Mouse (Mus musculus): ENCODE measurements around the gene Nqo2.
A peak's percentile ranks its signal among the peaks of the same experiment; 100 is the strongest.

Nqo2 gene

DNA sequence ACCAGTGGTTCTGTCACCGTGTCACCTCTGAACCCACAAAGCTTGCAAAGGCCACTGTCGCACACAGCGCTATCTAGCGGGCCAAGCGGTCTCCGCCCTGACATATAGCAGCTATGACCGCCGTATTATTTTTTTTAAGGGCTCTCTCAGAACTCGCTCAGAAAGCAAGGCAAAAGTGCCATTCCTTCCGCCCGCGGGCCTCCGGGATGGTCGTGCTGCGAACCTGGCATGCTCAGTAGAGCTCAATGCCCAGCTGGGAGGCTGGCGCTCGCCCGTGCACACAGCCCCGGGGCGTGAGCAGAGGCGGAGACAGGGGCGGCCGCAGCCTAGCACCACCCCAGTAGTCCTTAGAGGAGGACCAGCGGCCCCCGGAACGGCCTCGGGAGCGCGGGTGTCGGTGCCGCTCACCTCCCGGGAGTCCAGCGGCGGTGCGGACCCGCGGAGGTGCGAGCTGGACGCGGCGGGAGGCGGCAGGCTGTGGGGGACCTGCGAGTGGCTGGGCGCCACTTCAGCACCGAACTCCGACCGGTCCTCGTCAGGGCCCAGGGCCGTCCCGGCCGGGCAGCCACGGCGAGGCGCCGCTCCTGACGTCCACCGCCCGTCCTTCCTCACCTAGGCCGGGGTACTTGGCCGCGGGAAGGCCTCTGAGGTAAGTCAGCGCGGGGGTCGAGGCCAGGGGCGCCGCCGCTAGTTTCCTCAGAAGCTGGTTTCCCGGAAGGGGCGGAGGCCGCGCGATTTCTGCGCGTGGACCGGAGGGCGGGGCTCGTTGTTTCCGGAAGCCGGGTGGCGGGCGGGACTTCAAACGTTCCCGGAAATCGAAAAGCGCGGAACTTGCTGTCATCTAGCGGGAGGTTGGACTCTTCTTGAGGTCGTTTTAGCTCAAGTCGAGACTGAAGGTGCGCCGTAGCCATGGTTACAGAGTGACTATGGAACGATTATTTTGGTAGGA, 37.8 kb downstream of the Nqo2 start, which contains the start of the genes Ripk1 and Serpinb6a:
Gene Ripk1, plus strand, starts transcription at position 306 of the 949 bp plus-strand sequence.
Gene Serpinb6a, minus strand, starts transcription at position 737 of the 949 bp plus-strand sequence.
- DNase-seq: peak; percentile 88 to 90

DNA sequence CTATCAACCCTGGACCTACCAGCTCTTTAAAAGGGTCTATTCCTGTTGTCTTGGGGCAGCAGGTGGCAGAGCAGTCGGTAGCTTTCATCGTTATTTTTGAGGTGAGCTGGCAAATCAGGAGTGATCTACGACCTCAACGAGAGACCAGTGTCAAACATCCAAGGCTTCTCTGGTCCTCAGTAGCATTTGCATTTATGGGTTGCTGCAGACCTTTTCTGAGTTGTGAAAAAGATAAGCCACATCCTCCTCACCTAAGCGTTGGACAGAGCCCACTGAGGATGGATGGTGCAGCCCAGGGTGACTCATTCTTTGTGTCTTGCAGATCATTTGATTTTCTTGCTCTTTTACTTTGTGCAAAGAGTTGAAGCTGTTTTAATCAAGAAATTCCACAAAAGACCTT, 38.6 kb downstream of the Nqo2 start:
- no peak for DNase-seq

DNA sequence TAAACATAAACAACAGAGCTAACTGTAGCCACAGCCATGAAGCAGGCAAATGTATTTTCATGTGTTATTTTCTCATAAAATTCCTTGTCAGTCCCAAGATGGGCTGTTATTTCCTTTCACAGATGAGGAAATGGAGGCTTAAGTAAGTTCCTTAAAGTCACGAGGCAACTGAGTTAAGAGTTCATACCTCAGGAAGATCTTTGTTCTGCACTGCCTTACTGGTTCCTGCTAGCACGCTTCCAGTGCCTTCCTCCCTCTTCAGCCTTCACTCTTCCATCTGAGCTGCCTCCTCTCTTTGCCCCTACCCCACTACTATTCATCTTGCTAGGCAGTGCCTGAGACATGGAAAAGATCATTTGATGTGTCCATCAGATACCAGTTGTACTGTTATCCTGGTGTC, 42.7 kb downstream of the Nqo2 start:
- no peak for DNase-seq

DNA sequence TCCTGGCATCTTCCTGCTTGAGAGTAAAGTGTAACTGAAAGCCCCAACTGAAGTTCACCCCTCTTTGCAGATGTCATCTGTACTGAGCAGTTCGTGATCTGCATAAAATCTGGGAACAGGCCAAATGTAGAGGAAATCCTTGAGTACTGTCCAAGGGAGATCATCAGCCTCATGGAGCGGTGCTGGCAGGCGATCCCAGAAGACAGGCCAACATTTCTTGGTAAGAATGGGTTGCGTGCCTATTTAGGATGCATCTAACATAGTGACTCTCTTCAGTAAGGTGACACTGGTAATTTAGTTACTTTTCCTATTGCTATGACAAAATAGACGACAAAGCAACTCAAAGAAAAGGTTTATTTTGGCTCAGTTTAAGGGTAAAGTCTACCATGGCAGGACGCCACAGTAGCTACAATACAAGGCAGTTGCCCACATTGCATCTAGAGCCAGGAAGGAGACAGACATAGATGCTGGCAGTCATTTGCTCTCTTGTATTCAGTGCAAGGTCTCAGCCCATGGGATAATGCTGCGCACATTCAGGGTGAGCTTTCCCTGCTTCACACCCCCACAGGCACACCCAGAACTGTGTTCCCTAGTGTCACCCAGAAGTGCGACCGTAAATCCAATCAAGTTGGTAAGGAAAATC, 52.6 kb downstream of the Nqo2 start:
- no peak for DNase-seq

- no peak for DNase-seq
These were observed 54.0 kb downstream of the Nqo2 start for GRCm38 (mm10) chr13:34018521-34018920.

DNA sequence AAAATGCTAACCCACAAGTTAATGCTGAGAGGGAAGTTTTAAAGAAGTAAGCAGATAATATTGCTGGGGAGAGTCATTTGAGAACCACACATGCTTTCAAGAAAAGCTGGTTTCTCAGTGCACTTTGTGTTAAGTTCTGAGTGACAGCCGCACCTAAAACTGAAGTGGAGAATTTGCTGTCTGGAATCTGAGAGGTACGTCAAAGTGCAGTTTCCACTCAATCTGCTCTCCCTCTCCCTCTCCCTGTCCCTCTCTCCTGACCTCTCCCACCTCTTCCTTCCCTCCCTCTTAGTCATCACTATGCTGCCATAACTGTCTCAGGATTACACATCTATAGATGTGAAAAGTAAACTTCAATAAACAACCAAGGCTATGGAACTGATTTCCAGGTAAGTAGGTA, 57.5 kb downstream of the Nqo2 start:
- DNase-seq: no peak

GRCm38 (mm10) chr13:34032041-34032440, 67.6 kb downstream of the Nqo2 start:
- DNase-seq: no peak

- DNase-seq: no peak
These were observed 70.9 kb downstream of the Nqo2 start for GRCm38 (mm10) chr13:34035424-34035823.

DNA sequence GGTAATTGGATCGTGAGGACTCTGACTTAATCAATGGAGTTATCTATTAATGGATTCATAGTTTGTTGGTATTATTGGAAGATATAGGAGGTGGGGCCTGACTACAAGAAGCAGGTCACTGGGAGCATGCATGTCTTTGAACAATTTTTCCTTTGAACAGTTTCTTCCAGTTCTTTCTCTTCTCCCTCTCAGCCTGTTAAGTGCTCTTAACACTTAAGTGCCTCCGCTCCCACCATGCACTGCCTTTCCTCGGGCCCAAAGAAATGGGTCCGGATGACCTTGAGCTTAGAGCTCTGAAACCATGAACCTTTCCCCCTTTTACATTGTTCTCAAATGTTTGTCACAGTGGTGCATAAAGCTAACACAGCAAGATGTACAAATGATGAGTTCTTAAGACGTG, 72.2 kb downstream of the Nqo2 start:
- no peak for DNase-seq

DNA sequence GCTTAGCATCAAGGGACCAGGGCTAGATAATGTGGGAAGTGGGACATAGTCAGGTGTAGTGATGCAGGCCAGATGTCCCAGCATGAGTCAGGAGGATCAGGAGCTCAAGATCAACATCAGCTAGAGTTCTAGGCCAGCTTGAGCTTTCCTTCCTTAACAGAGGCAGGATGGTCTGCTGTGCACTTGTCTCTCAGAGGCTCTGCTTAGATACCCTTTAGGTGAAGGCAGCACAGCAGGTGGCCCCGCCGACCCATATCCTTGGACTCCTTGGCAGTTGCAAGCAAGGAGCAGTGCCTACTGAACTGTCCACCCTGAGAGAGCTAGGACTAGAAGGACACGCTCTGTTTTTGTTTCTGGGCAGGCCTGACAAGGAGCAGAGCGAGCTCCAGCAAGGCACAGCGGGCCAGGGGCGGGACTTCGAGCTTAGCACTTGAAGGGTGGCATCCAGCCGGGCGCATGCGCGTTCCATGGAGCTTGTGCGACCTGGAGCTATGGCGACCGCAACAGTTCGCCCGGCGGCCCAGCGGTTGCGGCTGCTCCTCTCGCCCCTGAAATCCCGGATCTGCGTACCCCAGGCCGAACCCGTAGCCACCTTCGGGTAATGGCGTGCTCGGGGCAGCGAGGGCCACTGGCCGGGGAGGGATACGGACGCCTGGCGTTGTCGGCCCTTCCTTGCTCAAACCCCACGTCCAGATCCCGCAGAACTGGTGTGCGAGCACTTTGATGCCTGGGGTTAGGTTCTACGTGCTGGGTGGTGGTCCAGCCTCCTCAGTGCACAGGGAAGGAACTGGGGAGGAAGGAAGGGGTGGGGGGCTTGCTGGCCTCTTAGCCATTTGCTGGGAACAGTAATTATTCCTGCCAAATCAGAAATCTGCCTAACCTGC, 72.9 kb downstream of the Nqo2 start, which contains the start of gene Bphl:
Gene Bphl, plus strand, starts transcription at position 426 of the 884 bp plus-strand sequence.
- DNase-seq: peak; percentile 85 to 88

DNA sequence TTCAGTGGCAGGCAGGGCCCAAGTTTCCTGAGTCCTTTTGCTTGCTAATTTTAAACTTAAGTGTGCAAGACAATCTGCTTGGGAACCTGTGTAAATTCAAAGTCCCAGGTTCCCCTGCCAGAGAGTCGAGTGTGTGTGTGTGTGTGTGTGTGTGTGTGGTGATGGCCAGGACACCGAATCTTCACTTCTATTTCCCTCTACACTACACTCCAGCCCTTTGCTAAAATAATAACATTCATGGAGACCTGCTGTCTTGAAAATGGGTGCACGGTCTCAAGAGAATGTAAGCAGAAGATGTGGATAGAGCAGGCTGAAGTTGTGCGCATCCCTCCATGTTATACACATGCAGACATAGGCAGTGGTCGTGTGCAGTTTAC, 73.6 kb downstream of the Nqo2 start:
- no peak for DNase-seq

Measured in thymus, adult 18-20 months (tissue).